In the genomic region with DNA sequence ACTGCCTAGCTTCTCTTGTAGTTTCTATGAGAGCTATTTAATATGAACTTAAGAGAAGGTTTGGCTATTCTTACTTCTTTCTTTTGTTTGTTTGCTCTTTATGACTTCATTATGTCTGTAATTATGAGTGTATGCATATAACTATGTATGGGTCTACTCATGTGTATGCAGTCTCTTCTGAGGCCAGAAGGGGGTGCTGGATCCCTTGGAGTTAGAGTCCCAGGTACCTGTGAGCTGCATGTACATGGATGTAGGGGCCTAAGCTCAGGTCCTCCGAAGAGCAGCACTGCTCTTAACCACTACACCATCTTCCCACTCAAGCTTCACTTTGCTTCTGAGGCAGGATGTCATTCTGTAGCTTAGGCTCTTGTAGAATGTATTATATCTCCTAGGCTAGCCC, we compare ENCODE assay signal across 10 mouse cellular contexts. TPM values are rescaled to one million over a fixed set of nuclear protein-coding genes. Genes with fewer than 3 reads are reported as not detected.
DNase-seq lines count a peak whose midpoint lies in the region; ATAC-seq and TF ChIP-seq lines count a peak whose summit lies in the region.
"Had no signal": no experiment of that assay in that cellular context is flagged by ENCODE, and none has a peak within 500 bp of the region (broad histone marks: within the 10 kb centered on the region; RNA-seq: fewer than 3 reads in every experiment).

No protein-coding gene starts in this region.

- no peaks in the 10 kb centered on the region for H3K9me3 ChIP-seq in heart, embryonic 10.5 days
- H3K9me3 ChIP-seq in lung, embryonic 14.5 days (ENCODE audit: low read depth, low read length): no peaks in the 10 kb centered on the region
- no peaks in the 10 kb centered on the region for H3K9me3 ChIP-seq in limb, embryonic 10.5 days (replicated peaks)
- H3K9me3 ChIP-seq: lung, embryonic 15.5 days had no signal

- no peak overlapping the region for H3K4me2 ChIP-seq in lung, embryonic 14.5 days
- H3K4me2 ChIP-seq: lung, embryonic 15.5 days had no signal

- H3K9ac ChIP-seq in heart, adult 2 months (ENCODE audit: low read depth, low read length): no peak overlapping the region
- H3K9ac ChIP-seq in lung, embryonic 14.5 days: no peak overlapping the region
- H3K9ac ChIP-seq: lung, embryonic 15.5 days had no signal

- H3K4me3 ChIP-seq in heart, adult 2 months: no peak overlapping the region
- no peak overlapping the region for H3K4me3 ChIP-seq in heart, embryonic 10.5 days
- H3K4me3 ChIP-seq in lung, embryonic 14.5 days (ENCODE audit: low read depth, low read length): no peak overlapping the region
- H3K4me3 ChIP-seq in limb, embryonic 10.5 days: no peak overlapping the region
- H3K4me3 ChIP-seq: lung, embryonic 15.5 days had no signal

- no peak for TF ChIP-seq POLR2A in heart, adult 2 months (IDR thresholded peaks at IDR 0.05; ENCODE audit: insufficient read depth, low read depth, low read length)

- no peak for TF ChIP-seq EP300 in heart, adult 2 months (IDR thresholded peaks at IDR 0.05; ENCODE audit: insufficient read depth, low read depth, low read length)

- no peak overlapping the region for H3K27ac ChIP-seq in heart, adult 2 months
- no peak overlapping the region for H3K27ac ChIP-seq in heart, embryonic 10.5 days
- no peak overlapping the region for H3K27ac ChIP-seq in lung, embryonic 14.5 days (ENCODE audit: low read depth)
- H3K27ac ChIP-seq in limb, embryonic 10.5 days: no peak overlapping the region
- H3K27ac ChIP-seq: lung, embryonic 15.5 days had no signal

- ATAC-seq in lung, embryonic 14.5 days (ENCODE audit: insufficient read depth): no peak

- no peaks in the 10 kb centered on the region for H3K27me3 ChIP-seq in heart, adult 2 months (ENCODE audit: control insufficient read depth, insufficient read depth, low read length)
- no peaks in the 10 kb centered on the region for H3K27me3 ChIP-seq in heart, embryonic 10.5 days (ENCODE audit: insufficient read depth, poor library complexity, severe bottlenecking)
- no peaks in the 10 kb centered on the region for H3K27me3 ChIP-seq in lung, embryonic 14.5 days (ENCODE audit: insufficient read depth, low read length)
- H3K27me3 ChIP-seq in limb, embryonic 10.5 days (ENCODE audit: low read depth, poor library complexity, severe bottlenecking): no peaks in the 10 kb centered on the region
- H3K27me3 ChIP-seq: lung, embryonic 15.5 days had no signal

- intact Hi-C loops in heart, adult 2 months (cut with DNase I): no loop called here
- intact Hi-C loops in heart, postnatal 36 days (cut with DNase I): no loop called here

- TF ChIP-seq CTCF in heart, adult 2 months (IDR thresholded peaks at IDR 0.05): peak; percentile 64
- TF ChIP-seq CTCF in lung, embryonic 14.5 days (IDR thresholded peaks at IDR 0.05; ENCODE audit: low read depth): peak; percentile 24; the same call in 1 of the 2 replicates

- 87% methylated on average over 1 of the region's 1 CpGs for WGBS in heart, adult 2 months
- 87% methylated on average over 1 of the region's 1 CpGs for WGBS in heart, embryonic 10.5 days
- WGBS in lung, embryonic 14.5 days: 90% methylated on average over 1 of the region's 1 CpGs
- WGBS in limb, embryonic 10.5 days: 89% methylated on average over 1 of the region's 1 CpGs

- H3K79me2 ChIP-seq in heart, adult 2 months (replicated peaks; ENCODE audit: control insufficient read depth, insufficient read depth, low read length): no peaks in the 10 kb centered on the region

- DNase-seq in heart, adult 2 months: no peak
- DNase-seq in heart, embryonic 10.5 days (ENCODE audit: low spot score): no peak
- peak; percentile 65 for DNase-seq in CD4-positive, CD25-positive, alpha-beta regulatory T cell, adult 2 months (ENCODE audit: low read depth, low spot score)
- peak; percentile 40 for DNase-seq in c-Kit-positive CD71-negative TER-119-negative erythroid progenitor cells, embryonic 14.5 days (ENCODE audit: low read depth)
- peak; percentile 21 for DNase-seq in lung, embryonic 14.5 days
- no peak for DNase-seq in Muller cell, postnatal 12 days (ENCODE audit: inconsistent ontology term)
- no peak for DNase-seq in limb, embryonic 10.5 days (ENCODE audit: low spot score)
- DNase-seq in heart, postnatal 36 days: no peak

- H3K36me3 ChIP-seq in heart, adult 2 months (ENCODE audit: control insufficient read depth, insufficient read depth, low read length): peaks cover 5% of the 10 kb centered on the region; the same call in 1 of the 2 replicates
- peaks cover 77% of the 10 kb centered on the region for H3K36me3 ChIP-seq in heart, embryonic 10.5 days
- H3K36me3 ChIP-seq in lung, embryonic 14.5 days (ENCODE audit: insufficient read depth): peaks cover 73% of the 10 kb centered on the region
- H3K36me3 ChIP-seq in limb, embryonic 10.5 days: peaks cover 83% of the 10 kb centered on the region

- no peaks in the 10 kb centered on the region for H3K4me1 ChIP-seq in heart, adult 2 months (ENCODE audit: control insufficient read depth, insufficient read depth, low read length)
- H3K4me1 ChIP-seq in heart, embryonic 10.5 days: peaks cover 8% of the 10 kb centered on the region
- no peaks in the 10 kb centered on the region for H3K4me1 ChIP-seq in lung, embryonic 14.5 days (ENCODE audit: insufficient read depth)
- H3K4me1 ChIP-seq in limb, embryonic 10.5 days: peaks cover 9% of the 10 kb centered on the region

RNA-seq across cellular contexts. Expression of a gene that starts 5.3 kb away (rescaled TPM):
- total RNA-seq in heart, adult 2 months (2021): 10 to 100 TPM; 32.7 to 36.6 TPM
- polyA plus RNA-seq in heart, adult 2 months (2012; rRNA removed): 12.7 and 21.5 TPM in 2 replicates
- polyA plus RNA-seq in heart, embryonic 10.5 days (2016; fragmentation: Nextera tagmentation; extraction: Ambion mirVana): 72.3 and 76.7 TPM in 2 replicates
- 90.7 and 97.6 TPM in 2 replicates for polyA plus RNA-seq in lung, embryonic 14.5 days (2014; fragmentation: Nextera tagmentation; extraction: Ambion mirVana)
- polyA plus RNA-seq in limb, embryonic 10.5 days (2016; fragmentation: Nextera tagmentation; extraction: Ambion mirVana): 85.9 and 92.7 TPM in 2 replicates
- total RNA-seq in heart, postnatal 36 days (2021): 10 to 100 TPM; 39.2 to 40.1 TPM

RNA-seq across cellular contexts. Expression of a gene that starts 5.4 kb away (rescaled TPM):
- 100 to 1,000 TPM; 263 to 301 TPM for total RNA-seq in heart, adult 2 months (2021)
- polyA plus RNA-seq in heart, adult 2 months (2012; rRNA removed): 88.7 and 97.0 TPM in 2 replicates
- 181 and 209 TPM in 2 replicates for polyA plus RNA-seq in heart, embryonic 10.5 days (2016; fragmentation: Nextera tagmentation; extraction: Ambion mirVana)
- 210 and 228 TPM in 2 replicates for polyA plus RNA-seq in lung, embryonic 14.5 days (2014; fragmentation: Nextera tagmentation; extraction: Ambion mirVana)
- 225 and 227 TPM in 2 replicates for polyA plus RNA-seq in limb, embryonic 10.5 days (2016; fragmentation: Nextera tagmentation; extraction: Ambion mirVana)
- total RNA-seq in heart, postnatal 36 days (2021): 100 to 1,000 TPM; 260 to 269 TPM

RNA-seq across cellular contexts. Expression of a gene that starts 17.2 kb away (rescaled TPM):
- total RNA-seq in heart, adult 2 months (2021): 10 to 100 TPM; 18.9 to 19.8 TPM
- 16.9 and 30.6 TPM in 2 replicates for polyA plus RNA-seq in heart, adult 2 months (2012; rRNA removed)
- polyA plus RNA-seq in heart, embryonic 10.5 days (2016; fragmentation: Nextera tagmentation; extraction: Ambion mirVana): 76.5 and 87.4 TPM in 2 replicates
- polyA plus RNA-seq in lung, embryonic 14.5 days (2014; fragmentation: Nextera tagmentation; extraction: Ambion mirVana): 95.7 and 96.9 TPM in 2 replicates
- polyA plus RNA-seq in limb, embryonic 10.5 days (2016; fragmentation: Nextera tagmentation; extraction: Ambion mirVana): 101 and 109 TPM in 2 replicates
- 10 to 100 TPM; 20.9 to 22.8 TPM for total RNA-seq in heart, postnatal 36 days (2021)

RNA-seq across cellular contexts. Expression of a gene that starts 33.7 kb away (rescaled TPM):
- total RNA-seq in heart, adult 2 months (2021): under 1 TPM in 1 of 2 experiments, not detected in 1; 0.68 TPM
- polyA plus RNA-seq in heart, adult 2 months (2012; rRNA removed): 1.7 and 3.6 TPM in 2 replicates
- polyA plus RNA-seq in heart, embryonic 10.5 days (2016; fragmentation: Nextera tagmentation; extraction: Ambion mirVana): 6.2 and 10.2 TPM in 2 replicates
- polyA plus RNA-seq in lung, embryonic 14.5 days (2014; fragmentation: Nextera tagmentation; extraction: Ambion mirVana): 0.58 TPM in 1 of 2 replicates, not detected in the other
- polyA plus RNA-seq in limb, embryonic 10.5 days (2016; fragmentation: Nextera tagmentation; extraction: Ambion mirVana): not detected in 2 replicates
- total RNA-seq in heart, postnatal 36 days (2021): not detected
- polyA plus RNA-seq: frontal cortex, adult 2 months had no signal

Comparison
In these comparisons a context has a peak if more than half of its experiments do, and no peak if none do; other contexts are left out.
1. DNase-seq: peak in CD4-positive, CD25-positive, alpha-beta regulatory T cell, adult 2 months (single experiment), c-Kit-positive CD71-negative TER-119-negative erythroid progenitor cells, embryonic 14.5 days (single experiment) and lung, embryonic 14.5 days (single experiment); none in heart, adult 2 months (0 of 2), heart, embryonic 10.5 days (single experiment), Muller cell, postnatal 12 days (single experiment), limb, embryonic 10.5 days (single experiment) and heart, postnatal 36 days (0 of 2).